Mouse (Mus musculus): ENCODE measurements around the gene Psmb7.

Gene Psmb7

DNA sequence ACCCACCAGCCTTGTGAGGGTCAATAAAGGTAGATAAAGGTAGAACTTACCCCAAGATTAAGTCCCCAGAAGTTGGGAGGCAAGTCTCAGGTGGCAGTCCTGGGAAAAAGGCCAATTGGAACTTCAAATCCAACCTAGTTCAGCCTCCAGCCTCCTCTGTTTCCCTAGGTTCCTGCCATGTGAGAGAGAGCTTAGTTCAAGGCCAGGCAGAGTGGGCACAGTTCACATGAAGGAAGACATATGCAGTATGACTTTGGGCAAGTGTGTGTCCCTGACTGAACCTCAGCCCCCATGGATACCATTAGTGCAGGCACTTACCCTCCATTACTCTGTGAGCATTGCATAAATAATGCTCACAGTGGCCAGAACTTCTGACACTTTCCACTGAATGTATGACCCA, 98.2 kb downstream of the Psmb7 start:
- DNase-seq (ENCODE audit: extremely low read depth, low read depth), result no peak

DNA sequence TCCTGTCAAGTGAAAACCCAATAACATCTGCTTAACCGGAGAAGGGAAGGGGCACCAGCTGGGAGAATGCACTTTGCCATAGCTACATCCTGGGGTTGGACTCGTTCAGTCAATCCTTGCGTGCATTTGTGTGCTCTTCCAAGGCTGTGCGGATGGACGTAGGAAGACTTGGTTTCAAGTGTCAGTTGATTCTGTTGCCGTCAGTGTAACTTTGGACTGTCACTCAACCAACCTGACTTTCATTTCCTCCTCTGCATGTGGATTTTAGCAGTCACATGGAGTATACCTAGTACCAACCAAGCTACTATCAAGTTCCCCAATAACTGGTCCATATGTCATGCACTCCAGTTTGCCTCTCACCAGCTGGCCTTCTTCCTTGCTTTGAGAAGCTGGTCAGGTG, 98.9 kb downstream of the Psmb7 start:
- no peak for DNase-seq (ENCODE audit: extremely low read depth, low read depth)

DNA sequence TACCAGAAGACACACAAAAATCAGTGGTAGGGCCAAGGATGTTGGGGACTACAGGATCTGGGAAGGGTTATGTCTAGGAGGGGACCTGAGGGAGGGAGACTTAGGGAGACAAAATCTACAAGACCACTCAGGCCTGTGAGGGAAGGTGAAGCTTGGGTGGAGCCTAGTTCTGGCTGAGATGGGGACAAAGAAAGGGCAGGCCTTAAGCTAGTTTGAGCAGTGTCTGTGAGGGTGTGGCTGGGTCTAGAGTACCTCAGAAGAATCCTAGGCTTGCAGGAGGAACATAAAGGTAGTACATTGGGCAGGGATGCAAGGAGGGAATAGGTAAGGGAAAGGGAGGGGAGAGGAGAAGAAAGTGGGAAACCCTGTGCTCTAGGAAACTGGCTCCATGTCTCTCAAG, 99.5 kb downstream of the Psmb7 start:
- DNase-seq (ENCODE audit: extremely low read depth, low read depth), result no peak

DNA sequence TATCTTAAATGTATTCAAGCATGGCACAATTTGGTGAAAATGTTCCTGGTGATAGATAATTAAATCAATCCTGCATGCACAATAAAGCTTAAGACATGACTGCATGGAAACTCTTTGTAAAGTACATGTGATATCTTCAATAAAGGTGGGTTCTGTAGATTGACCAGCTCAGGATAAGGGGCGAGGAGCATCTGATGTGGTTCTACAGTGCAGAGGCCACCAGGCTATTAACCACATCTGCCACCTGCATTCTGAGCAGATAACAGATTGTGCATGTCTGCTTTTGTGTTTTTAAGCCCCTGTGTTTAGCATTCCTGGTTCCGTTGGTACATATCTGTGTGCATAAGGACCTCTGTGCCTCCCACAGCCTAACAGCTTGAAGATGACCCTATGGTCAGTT, 100.7 kb downstream of the Psmb7 start:
- DNase-seq (ENCODE audit: extremely low read depth, low read depth), result no peak

DNA sequence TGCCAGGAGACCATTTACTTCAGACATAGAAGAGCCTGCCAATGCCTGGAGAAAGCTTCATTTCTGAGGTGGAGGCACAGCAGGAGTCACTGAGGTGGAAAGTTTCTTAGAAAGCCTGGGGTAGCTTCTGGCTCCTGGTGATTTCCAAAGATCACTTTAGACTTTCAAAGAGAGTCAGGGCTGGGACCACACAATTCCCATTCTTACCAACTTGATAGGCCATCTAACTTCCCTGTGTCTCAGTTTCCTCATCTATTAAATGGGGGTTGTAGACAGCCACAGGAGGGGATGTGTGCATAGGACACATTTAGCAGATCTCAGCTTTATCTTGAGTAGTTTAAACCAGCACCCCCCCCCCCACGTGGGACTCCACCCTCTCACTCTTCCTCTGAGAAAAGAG, 101.5 kb downstream of the Psmb7 start:
- no peak for DNase-seq (ENCODE audit: extremely low read depth, low read depth)

DNA sequence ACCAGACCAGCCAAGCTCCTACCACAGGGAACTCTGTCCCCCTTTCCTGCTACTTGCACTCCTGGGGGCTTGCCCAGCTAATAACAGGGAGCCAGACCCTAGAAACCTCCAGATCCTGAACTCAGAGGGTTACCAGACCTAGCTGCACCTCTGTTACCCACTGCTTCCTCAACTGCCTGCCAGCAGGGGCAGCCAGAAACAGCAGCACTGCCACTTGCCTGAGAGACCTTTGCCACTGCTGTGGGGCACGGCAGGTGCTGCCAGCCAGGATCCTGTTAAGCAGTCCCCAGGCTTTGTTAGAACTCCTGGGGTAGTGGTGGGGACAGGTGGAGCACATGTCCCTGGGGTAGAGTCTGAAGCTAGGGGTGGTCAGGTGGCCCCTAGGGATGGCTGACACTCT, 102.3 kb downstream of the Psmb7 start:
- DNase-seq (ENCODE audit: extremely low read depth, low read depth), result no peak

DNA sequence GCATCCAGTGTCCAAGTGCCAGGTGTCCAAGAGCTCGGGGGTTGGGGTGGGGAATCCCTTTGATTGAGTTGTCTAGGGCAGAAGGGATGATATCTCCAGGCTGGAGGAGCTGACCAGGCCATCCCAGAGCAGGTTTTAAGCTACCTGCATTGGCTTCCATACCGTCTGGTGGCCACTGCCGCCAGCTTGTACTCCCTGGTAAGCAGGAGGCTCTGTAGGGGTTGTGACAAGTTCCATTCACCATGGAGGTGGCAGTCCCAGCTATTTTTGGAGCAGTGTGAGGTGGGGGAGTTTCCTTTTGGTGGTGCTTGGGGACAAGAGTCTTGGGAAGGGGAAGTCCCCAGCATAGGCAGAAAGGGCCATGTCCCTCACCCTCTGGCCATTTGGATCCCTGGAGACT, 102.8 kb downstream of the Psmb7 start:
- DNase-seq (ENCODE audit: extremely low read depth, low read depth), result no peak

DNA sequence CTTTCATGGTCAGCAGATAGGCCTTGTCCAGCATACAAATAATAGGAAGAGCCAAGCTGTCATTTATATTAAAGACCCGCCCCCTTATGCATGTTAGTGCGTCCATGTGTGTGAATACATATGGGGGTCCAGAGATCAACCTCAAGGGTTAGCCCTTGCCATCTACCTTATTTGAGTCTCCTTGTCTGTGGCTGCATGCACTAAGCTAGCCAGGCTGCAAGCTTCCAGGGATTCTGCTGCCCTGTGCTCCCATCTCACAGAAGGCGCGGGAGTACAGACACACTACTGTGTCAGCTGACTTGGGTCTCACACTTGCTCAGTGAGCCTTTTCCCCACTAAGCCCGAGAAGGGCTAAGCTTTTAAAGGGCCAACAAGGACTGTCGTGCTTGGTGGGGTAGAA, 103.2 kb downstream of the Psmb7 start:
- DNase-seq (ENCODE audit: extremely low read depth, low read depth), result no peak

DNA sequence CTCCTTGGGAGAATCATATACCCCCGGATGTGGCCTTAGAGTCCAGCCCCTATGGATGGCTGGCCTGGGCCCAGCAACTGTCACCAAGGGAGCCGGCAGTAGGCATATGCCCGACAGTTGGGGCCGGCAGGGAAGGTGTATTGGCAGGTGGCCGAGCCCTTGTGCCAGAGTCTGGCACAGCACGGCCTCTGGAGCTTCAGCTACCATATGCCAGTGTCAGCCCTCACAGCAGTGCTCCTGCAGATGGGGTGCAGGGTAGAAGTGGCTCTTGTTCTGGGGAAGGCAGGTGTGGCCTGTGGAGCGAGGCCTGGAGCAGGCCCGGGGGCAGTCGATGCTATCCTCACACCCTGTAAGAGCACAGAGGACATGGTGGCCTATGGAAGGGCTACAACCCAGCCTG, 104.2 kb downstream of the Psmb7 start:
- DNase-seq (ENCODE audit: extremely low read depth, low read depth), result no peak

Data from MEL-GATA-1-ER (cell line).